Comparison of ENCODE assay signal across 8 mouse cellular contexts in the genomic region with DNA sequence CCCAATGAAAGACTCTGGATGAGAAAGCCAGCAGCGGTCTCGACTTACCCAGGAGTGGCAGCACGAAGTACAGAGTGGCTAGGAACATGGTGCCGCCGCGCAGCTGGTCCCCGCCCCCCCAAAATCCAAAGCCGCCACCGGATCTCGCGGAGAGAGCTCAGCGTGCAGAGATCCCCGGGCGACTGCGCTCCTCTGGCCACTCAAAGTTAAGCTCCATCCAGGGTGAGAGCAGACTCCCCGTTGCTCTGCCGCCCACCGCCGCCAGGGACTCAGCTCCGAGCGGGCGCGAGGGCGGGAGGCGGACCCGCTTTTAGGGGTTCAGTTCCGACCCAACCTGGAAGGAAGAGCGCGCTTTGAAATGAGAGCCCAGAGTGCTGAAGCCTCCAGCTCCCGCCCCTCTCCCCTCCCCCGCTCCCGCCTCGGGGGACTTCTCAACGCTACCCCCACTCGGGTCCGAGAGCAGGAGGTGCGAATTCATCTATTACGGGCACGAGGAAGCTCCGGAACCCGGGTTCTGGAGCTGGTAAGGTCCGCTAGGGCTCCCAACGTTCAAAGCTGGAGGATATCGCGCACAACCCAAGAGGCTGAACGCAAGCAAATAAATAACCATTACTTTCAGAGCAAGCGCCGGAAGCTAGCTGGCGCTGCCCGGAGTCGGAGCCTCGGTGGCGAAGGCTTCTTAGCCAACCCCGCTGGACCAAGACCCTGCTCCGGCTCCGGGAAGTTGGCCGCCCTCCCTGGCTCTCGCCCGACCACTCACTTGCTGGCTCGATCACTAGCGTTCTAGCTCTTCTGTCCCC. TPM values are rescaled to one million over a fixed set of nuclear protein-coding genes. Genes with fewer than 3 reads are reported as not detected.
DNase-seq lines count a peak whose midpoint lies in the region; ATAC-seq and TF ChIP-seq lines count a peak whose summit lies in the region.

No protein-coding gene starts in this region.

- peaks cover 12% of the 10 kb centered on the region; the same call in 1 of the 2 replicates for H3K27me3 ChIP-seq in embryonic facial prominence, embryonic 11.5 days (ENCODE audit: control insufficient read depth, insufficient read depth, low read length)
- H3K27me3 ChIP-seq in heart, adult 2 months (ENCODE audit: control insufficient read depth, insufficient read depth, low read length), result peaks cover 9% of the 10 kb centered on the region
- peaks cover 28% of the 10 kb centered on the region for H3K27me3 ChIP-seq in limb, embryonic 11.5 days (ENCODE audit: control insufficient read depth, insufficient read depth, low read length)
- H3K27me3 ChIP-seq in midbrain, embryonic 11.5 days (ENCODE audit: control insufficient read depth, insufficient read depth, low read length), result peaks cover 22% of the 10 kb centered on the region
- no peaks in the 10 kb centered on the region for H3K27me3 ChIP-seq in splenic B cell, adult 2 months (ENCODE audit: control insufficient read depth, insufficient read depth, low read length, poor library complexity, severe bottlenecking)

- peak; percentile 83 to 90 for DNase-seq in cerebellum, postnatal 10 days
- DNase-seq in cerebellum, adult 9-10 months, result no peak
- peak; percentile 69 for DNase-seq in embryonic facial prominence, embryonic 11.5 days (ENCODE audit: low spot score)
- peak; percentile 54 to 61 for DNase-seq in heart, adult 2 months
- peak; percentile 29 for DNase-seq in kidney, adult 9 months
- peak; percentile 72 for DNase-seq in limb, embryonic 11.5 days (ENCODE audit: low spot score)
- DNase-seq in midbrain, embryonic 11.5 days (ENCODE audit: low spot score, missing footprints), result no peak
- peak; percentile 58 for DNase-seq in splenic B cell, adult 2 months (ENCODE audit: low read depth, low spot score)

- H3K36me3 ChIP-seq in embryonic facial prominence, embryonic 11.5 days (replicated peaks; ENCODE audit: control insufficient read depth, insufficient read depth, low read depth, low read length), result no peaks in the 10 kb centered on the region
- H3K36me3 ChIP-seq in heart, adult 2 months (ENCODE audit: control insufficient read depth, insufficient read depth, low read length), result no peaks in the 10 kb centered on the region
- H3K36me3 ChIP-seq in limb, embryonic 11.5 days (ENCODE audit: control insufficient read depth, insufficient read depth, low read length), result no peaks in the 10 kb centered on the region
- H3K36me3 ChIP-seq in midbrain, embryonic 11.5 days (ENCODE audit: control insufficient read depth, insufficient read depth, low read length), result no peaks in the 10 kb centered on the region
- H3K36me3 ChIP-seq in splenic B cell, adult 2 months (ENCODE audit: control insufficient read depth, insufficient read depth, low read length, poor library complexity, severe bottlenecking), result no peaks in the 10 kb centered on the region

- H3K4me3 ChIP-seq in embryonic facial prominence, embryonic 11.5 days (ENCODE audit: low read depth, low read length), result peak overlapping the region; percentile 44
- peak overlapping the region; percentile 47 for H3K4me3 ChIP-seq in heart, adult 2 months
- H3K4me3 ChIP-seq in limb, embryonic 11.5 days (ENCODE audit: low read depth, low read length), result peak overlapping the region; percentile 47
- H3K4me3 ChIP-seq in midbrain, embryonic 11.5 days (ENCODE audit: low read depth, low read length), result peak overlapping the region; percentile 51

- peaks cover 6% of the 10 kb centered on the region; the same call in 1 of the 2 replicates for H3K4me1 ChIP-seq in embryonic facial prominence, embryonic 11.5 days (ENCODE audit: control insufficient read depth, insufficient read depth, low read length)
- H3K4me1 ChIP-seq in heart, adult 2 months (ENCODE audit: control insufficient read depth, insufficient read depth, low read length), result peaks cover 5% of the 10 kb centered on the region; the same call in 1 of the 2 replicates
- peaks cover 24% of the 10 kb centered on the region for H3K4me1 ChIP-seq in limb, embryonic 11.5 days (ENCODE audit: control insufficient read depth, insufficient read depth, low read length)
- H3K4me1 ChIP-seq in midbrain, embryonic 11.5 days (ENCODE audit: control insufficient read depth, insufficient read depth, low read length), result peaks cover 6% of the 10 kb centered on the region

- TF ChIP-seq EP300 in heart, adult 2 months (IDR thresholded peaks at IDR 0.05; ENCODE audit: insufficient read depth, low read depth, low read length), result no peak

- peak; percentile 31; the same call in 1 of the 2 replicates for TF ChIP-seq CTCF in heart, adult 2 months (IDR thresholded peaks at IDR 0.05)

- WGBS in embryonic facial prominence, embryonic 11.5 days, result under 1% methylated on average over 61 of the region's 61 CpGs
- WGBS in heart, adult 2 months, result under 1% methylated on average over 61 of the region's 61 CpGs
- under 1% methylated on average over 61 of the region's 61 CpGs for WGBS in limb, embryonic 11.5 days
- 1% methylated on average over 58 of the region's 61 CpGs for WGBS in midbrain, embryonic 11.5 days

- no peak for TF ChIP-seq POLR2A in heart, adult 2 months (IDR thresholded peaks at IDR 0.05; ENCODE audit: insufficient read depth, low read depth, low read length)

- 0 out of 2 replicates have a peak overlapping the region, but pooled peaks have one; percentile 35 for H3K27ac ChIP-seq in embryonic facial prominence, embryonic 11.5 days (replicated peaks; ENCODE audit: low read depth, low read length)
- H3K27ac ChIP-seq in heart, adult 2 months, result no peak overlapping the region; the same call in 1 of the 2 replicates
- H3K27ac ChIP-seq in limb, embryonic 11.5 days (replicated peaks; ENCODE audit: low read depth, low read length), result no peak overlapping the region
- H3K27ac ChIP-seq in midbrain, embryonic 11.5 days (ENCODE audit: low read depth, low read length), result peak overlapping the region; percentile 48

- ATAC-seq in embryonic facial prominence, embryonic 11.5 days (replicated peaks; ENCODE audit: insufficient number of reproducible peaks, low FRiP score, low TSS enrichment, low read depth), result 0 out of 2 replicates have a peak, but pooled peaks have one; percentile 42
- peak; percentile 44 for ATAC-seq in limb, embryonic 11.5 days (ENCODE audit: insufficient number of reproducible peaks, low FRiP score, low TSS enrichment, low read depth)
- peak; percentile 43 for ATAC-seq in midbrain, embryonic 11.5 days (ENCODE audit: low FRiP score)

- intact Hi-C loops in heart, adult 2 months (cut with DNase I), result loop anchor here (10.0 kb wide), 2 partner anchors 140 to 340 kb away; no protein-coding TSS in a partner anchor

- no peaks in the 10 kb centered on the region for H3K9me3 ChIP-seq in embryonic facial prominence, embryonic 11.5 days (replicated peaks; ENCODE audit: control insufficient read depth, low read length)
- H3K9me3 ChIP-seq in limb, embryonic 11.5 days (ENCODE audit: control insufficient read depth, low read length), result no peaks in the 10 kb centered on the region
- H3K9me3 ChIP-seq in midbrain, embryonic 11.5 days (ENCODE audit: control insufficient read depth, low read length), result no peaks in the 10 kb centered on the region

- peak overlapping the region; percentile 96 for H3K4me2 ChIP-seq in embryonic facial prominence, embryonic 11.5 days (ENCODE audit: low read depth, low read length)
- peak overlapping the region; percentile 94 for H3K4me2 ChIP-seq in limb, embryonic 11.5 days (ENCODE audit: low read depth, severe bottlenecking)
- peak overlapping the region; percentile 86 for H3K4me2 ChIP-seq in midbrain, embryonic 11.5 days

- no peaks in the 10 kb centered on the region for H3K79me2 ChIP-seq in heart, adult 2 months (replicated peaks; ENCODE audit: control insufficient read depth, insufficient read depth, low read length)

- H3K9ac ChIP-seq in embryonic facial prominence, embryonic 11.5 days (replicated peaks; ENCODE audit: low read length), result peak overlapping the region; percentile 51
- 0 out of 2 replicates have a peak overlapping the region, but pooled peaks have one; percentile 17 for H3K9ac ChIP-seq in heart, adult 2 months (ENCODE audit: low read depth, low read length)
- peak overlapping the region; percentile 17 for H3K9ac ChIP-seq in limb, embryonic 11.5 days (ENCODE audit: low read length)
- peak overlapping the region; percentile 61 for H3K9ac ChIP-seq in midbrain, embryonic 11.5 days (ENCODE audit: low read length)

RNA-seq across cellular contexts. Expression of a gene that starts 1.2 kb away (rescaled TPM):
- 15.0 and 16.4 TPM in 2 replicates for polyA plus RNA-seq in embryonic facial prominence, embryonic 11.5 days (2014; fragmentation: Nextera tagmentation; extraction: Ambion mirVana)
- 1 to 10 TPM; 4.1 to 5.4 TPM for total RNA-seq in heart, adult 2 months (2021)
- polyA plus RNA-seq in heart, adult 2 months (2012; rRNA removed), result 2.3 and 6.2 TPM in 2 replicates
- polyA plus RNA-seq in limb, embryonic 11.5 days (2014; fragmentation: Nextera tagmentation; extraction: Ambion mirVana), result 5.6 and 5.8 TPM in 2 replicates
- 26.7 and 28.5 TPM in 2 replicates for polyA plus RNA-seq in midbrain, embryonic 11.5 days (2014; fragmentation: Nextera tagmentation; extraction: Ambion mirVana)

RNA-seq across cellular contexts. Expression of a gene that starts 57.3 kb away (rescaled TPM):
- not detected in 2 replicates for polyA plus RNA-seq in embryonic facial prominence, embryonic 11.5 days (2014; fragmentation: Nextera tagmentation; extraction: Ambion mirVana)
- total RNA-seq in heart, adult 2 months (2021), result not detected
- polyA plus RNA-seq in heart, adult 2 months (2012; rRNA removed), result not detected in 2 replicates
- not detected in 2 replicates for polyA plus RNA-seq in limb, embryonic 11.5 days (2014; fragmentation: Nextera tagmentation; extraction: Ambion mirVana)
- polyA plus RNA-seq in midbrain, embryonic 11.5 days (2014; fragmentation: Nextera tagmentation; extraction: Ambion mirVana), result not detected in 2 replicates

Comparison
In these comparisons a context has a peak if more than half of its experiments do, and no peak if none do; other contexts are left out.
1. DNase-seq: peak in cerebellum, postnatal 10 days (2 of 2), embryonic facial prominence, embryonic 11.5 days (single experiment), heart, adult 2 months (2 of 2), kidney, adult 9 months (single experiment), limb, embryonic 11.5 days (single experiment) and splenic B cell, adult 2 months (single experiment); none in cerebellum, adult 9-10 months (single experiment) and midbrain, embryonic 11.5 days (single experiment).
2. H3K27ac ChIP-seq: peak in embryonic facial prominence, embryonic 11.5 days (single experiment) and midbrain, embryonic 11.5 days (single experiment); none in heart, adult 2 months (single experiment) and limb, embryonic 11.5 days (single experiment).
3. Peak in every context shown above with its lines, with median percentiles within 50 percentile points of each other: ATAC-seq, H3K4me2 ChIP-seq, H3K4me3 ChIP-seq and H3K9ac ChIP-seq.